Mouse (Mus musculus): ENCODE results near the gene Rnasel.

GRCm38 (mm10) chr1:153739437-153740015 is 9.7 kb upstream of the Rnasel start:
- TF ChIP-seq POLR2A (IDR thresholded peaks at IDR 0.05; ENCODE audit: extremely low read depth, insufficient read depth, low read length) (no peak), CTCF (IDR thresholded peaks at IDR 0.05; ENCODE audit: low read depth, low read length) (no peak)
